Mouse (Mus musculus): Measurements from ENCODE around the gene Nin.

DNA sequence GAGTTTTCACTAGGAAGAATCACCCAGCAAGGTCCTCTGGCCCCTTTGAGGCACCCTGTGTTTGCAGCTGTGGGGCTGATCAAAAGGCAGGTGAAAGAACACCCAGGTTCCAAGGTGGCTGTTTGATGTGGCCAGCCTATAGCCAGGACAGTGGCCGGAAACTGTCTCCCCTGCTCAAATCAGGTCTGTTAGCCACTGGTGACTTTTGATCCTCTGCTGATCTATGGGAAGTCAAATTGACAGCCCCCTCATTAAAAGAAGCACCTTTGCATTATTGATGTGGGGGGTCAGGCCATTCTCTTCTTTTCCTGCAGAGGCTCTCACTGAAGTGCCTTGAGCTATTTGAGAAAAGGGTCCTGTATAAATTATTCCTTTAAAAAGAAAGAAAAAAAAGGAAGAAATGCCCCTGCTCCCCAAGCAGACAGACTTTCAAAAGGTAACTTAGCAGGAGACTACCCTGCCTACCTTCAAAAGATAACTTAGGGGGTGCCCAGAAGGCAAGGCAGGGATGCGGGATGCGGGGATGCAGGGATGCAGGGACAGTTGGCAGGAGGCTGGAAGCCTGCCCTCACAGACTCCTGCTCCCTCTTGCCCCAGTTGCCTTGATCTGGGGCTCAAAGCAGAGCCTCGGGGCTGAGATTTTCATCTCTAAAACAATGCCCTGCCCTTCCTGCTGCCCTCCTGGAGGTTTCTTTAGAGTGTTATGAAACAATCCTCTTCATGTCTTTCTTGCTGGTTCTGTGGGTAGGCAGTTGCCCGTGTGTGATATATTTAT, 44.0 kb upstream of the Nin start:
- TF ChIP-seq CTCF (IDR thresholded peaks at IDR 0.05; ENCODE audit: borderline replicate concordance, insufficient read depth, low read length): no peak
- no peak for TF ChIP-seq POLR2A (IDR thresholded peaks at IDR 0.05; ENCODE audit: low read depth, low read length)
